Mouse (Mus musculus) kidney, postnatal 25 days (tissue): ENCODE data around the gene Adamtsl1.

Experiments used
- DNase-seq, 2 experiments: peaks; one replicate each; pipeline ENCODE4 v3.0.0; 2021; ENCODE audit warnings: mixed read lengths in 2 of 2

The Adamtsl1 gene

DNA sequence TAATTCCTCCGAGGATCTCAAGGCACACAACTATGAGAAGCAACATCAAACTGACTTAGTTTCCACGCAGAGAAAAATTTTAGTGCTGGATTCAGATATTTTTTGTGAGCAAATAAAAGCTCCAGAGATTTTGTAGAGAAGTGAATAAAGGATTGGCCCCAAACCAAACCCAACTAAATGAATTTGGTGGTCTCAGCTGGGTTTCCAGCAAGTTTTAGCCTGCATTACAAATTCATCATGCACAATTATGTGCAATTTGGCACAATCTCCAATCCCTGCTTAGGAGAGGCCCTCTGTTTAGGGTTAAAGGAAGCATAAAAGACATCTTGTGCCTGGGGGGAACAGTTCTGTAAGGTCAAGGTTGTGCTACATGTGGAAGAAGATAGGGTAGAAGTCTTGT, 427.9 kb downstream of the Adamtsl1 start:
- DNase-seq, result no peak

DNA sequence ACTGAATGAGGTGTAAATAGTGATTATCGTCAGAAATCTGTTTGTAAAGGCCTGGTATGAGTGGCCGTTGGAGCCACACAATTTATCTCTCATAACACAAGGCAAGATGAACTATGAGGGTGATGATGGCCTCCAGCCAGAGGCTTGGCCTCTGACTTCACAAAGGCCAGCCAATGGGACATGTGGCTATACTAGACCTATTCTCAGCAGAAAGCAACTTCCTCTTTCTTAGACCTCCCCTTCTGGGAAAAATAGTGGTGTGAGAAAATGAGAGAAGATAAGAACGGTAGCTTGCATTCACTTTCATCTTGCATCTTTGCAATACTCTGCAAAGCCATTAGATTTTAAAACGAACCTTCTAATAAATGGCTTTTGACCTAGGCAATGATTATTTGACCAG, 439.6 kb downstream of the Adamtsl1 start:
- DNase-seq, result peak; percentile 42 to 46

DNA sequence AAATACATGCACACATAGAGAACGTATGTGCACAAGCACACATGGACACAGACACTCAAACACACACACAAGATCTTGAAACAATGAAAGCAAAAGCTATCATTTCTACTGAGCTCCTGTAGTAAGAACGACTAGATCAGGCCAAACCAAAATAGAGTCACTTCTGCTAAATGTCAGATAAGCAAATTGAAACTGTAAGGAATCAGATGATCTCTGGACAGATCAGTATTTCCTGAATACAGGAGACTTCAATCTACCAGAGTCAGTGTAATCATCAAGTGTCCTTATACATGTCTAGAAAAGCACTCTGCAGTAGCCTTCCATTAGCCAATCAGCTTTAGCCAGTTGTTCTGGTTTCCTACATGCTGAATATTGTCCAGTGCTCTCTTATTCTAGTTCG, 441.4 kb downstream of the Adamtsl1 start:
- no peak for DNase-seq

DNA sequence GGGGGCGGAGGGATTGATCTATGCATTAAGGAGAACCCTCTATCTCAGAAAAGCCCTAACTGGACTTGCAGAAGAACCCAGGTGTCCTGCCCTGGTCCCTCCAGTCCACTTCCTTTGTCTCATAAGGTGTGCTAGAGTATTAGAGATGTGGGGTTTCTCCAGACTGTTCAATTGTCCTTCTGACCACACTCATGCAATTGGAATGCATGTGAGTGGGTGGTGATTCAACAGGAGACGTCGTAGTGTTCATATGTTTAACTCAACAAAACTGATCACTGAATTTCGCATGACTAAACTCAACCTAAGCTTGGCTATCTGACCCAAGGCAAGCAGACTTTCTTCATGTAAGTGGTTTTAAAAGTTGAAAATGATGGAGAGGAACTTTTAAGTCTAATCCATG, 443.3 kb downstream of the Adamtsl1 start:
- DNase-seq, result no peak

DNA sequence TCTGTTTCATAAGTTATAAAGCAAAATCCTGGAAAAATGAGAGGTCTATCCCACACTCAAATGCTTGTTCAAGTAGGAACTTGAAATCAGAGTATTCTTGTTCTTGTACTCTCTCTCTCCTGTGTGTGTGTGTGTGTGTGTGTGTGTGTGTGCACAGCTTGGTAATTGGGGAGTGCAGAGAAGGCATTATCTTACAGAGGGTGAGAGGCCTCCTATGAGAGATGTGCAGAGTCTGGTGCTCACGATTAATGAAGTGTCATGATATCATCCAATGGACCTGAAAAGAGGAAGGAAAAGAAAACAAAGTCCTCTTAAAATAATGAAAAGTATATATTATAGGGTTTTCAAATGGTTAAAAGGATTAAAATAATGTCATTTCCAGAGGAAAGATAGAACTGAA, 443.9 kb downstream of the Adamtsl1 start:
- no peak for DNase-seq

DNA sequence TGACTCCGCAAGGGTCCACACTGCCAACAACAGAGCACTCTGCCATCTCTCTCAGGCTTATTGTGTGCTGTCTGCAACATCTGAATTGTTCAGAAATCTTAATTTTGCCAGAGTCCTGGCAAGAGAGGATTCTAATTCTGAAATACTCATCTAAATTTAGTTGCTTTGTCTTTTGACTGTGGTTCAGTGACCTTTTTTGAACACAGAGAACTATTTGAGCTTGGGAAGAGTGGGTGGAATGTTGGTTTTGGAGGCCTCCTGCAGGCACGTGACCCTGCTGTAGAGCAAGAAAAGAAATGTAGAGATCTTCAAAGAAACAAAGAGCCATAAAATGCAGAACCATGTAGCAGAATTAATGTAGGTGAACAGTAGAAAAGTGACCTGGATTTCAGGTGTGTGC, 445.0 kb downstream of the Adamtsl1 start:
- DNase-seq, result no peak

DNA sequence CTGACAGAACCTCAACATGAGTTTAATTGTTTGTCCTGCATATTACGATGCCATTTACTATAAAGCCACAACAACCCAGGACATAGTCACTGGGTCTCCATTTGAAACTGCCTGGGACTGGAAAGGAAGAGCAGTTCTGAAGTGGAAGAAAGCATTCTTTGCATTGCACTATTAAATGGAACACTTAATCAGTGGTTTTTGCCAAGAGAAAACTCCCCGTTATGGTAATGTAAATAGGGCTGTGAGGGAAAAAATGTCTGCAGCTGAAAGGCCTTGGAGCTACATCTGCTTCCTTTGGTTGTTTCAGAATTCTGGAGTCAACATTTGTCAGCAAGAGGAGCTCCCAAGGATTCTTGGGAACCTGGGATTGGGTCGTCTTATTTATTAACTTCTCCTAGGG, 462.2 kb downstream of the Adamtsl1 start:
- no peak for DNase-seq

DNA sequence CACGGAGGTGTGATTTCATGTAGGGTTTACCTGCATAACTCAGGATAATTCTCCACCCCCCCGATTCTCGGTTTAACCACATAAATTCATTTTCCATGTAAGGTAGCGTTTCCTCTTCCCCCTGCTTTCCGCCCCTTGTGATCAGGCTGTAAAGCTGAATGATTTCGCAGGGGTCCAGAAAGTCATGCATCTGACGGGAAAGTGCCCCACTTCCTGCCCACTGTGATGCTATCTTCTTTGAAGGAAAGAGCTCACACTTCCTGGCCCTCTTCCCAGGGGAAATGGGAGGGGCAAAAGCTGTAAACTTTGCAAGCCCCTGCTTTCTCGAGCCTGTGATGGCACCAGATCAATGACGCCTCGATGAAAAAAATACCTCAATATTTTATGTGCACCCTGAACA, 465.2 kb downstream of the Adamtsl1 start:
- DNase-seq, result peak; percentile 21 to 34

DNA sequence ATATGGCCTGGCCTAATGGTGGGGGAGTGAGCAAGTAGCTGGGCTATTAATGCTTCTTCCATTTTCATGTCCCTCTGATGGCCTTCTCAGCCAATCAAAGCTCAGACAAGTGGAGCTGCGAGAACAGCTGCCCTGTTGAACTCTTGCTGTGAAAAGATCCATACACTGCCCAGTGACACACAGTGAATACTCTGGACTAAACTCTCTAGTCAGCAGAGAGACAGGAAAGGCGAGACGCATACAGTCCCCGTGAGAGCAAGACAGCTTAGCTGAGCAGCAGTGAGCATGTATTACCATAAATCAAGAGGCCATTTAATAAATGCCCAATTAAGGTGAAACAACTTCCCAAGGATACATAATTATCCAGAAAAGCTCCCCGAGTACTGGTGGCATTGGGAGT, 492.6 kb downstream of the Adamtsl1 start:
- no peak for DNase-seq

DNA sequence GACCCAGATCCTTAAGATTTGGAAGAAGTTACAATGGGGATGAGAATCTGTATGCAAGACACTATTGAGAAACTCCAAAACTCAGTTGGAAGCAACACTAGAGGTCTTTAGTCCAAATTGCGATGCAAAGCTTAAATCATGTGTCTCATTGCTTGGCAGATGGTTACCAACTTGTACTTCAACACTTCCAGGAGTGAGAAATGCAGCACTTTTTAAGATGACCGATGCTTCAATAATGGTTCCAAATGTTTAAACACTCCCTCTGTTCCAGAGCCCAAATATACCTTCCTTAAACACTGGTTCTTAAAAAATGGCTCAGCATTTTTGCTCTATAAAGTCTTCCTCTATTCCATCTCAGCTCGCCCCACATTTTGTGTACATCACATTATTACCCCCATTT, 499.7 kb downstream of the Adamtsl1 start:
- no peak for DNase-seq

DNA sequence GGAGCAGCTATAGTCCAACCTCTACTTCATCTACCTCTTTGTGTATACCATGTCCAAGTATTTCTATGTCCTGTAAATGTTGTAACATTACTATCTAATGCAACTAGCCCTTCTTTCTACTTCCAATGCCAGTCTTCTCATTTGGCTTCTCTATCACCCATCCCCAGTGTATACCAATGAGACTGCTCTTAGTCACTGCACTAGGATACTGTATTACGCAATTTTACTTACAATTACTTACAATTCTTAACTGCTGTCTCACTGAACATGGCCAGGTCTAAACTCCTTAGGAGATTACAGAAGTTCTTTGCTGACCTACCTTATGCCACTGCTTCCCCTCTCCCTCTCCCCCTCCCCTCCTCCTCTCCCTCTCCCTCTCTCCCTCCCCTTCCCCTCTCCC, 505.0 kb downstream of the Adamtsl1 start:
- no peak for DNase-seq

DNA sequence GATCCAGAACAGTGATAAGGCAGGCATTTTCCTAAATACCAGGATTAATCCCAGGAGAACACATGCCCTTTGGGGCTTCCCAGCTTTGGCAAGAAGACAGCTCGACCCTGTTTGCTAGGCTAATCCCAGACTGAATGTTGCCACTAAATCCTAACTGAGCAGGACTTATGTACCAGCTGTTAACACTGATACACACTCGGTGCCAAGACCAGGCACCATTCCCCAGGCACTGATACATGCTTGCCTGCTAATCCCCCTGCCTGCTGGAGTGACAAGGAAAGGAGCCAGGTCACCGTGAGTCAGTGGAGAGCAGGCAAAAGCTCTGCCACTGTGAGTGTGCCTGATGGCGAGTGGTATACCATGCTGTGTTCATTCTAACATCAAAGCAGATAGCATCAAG, 505.6 kb downstream of the Adamtsl1 start:
- peak in 1 of 2 experiments; percentile 27 for DNase-seq

DNA sequence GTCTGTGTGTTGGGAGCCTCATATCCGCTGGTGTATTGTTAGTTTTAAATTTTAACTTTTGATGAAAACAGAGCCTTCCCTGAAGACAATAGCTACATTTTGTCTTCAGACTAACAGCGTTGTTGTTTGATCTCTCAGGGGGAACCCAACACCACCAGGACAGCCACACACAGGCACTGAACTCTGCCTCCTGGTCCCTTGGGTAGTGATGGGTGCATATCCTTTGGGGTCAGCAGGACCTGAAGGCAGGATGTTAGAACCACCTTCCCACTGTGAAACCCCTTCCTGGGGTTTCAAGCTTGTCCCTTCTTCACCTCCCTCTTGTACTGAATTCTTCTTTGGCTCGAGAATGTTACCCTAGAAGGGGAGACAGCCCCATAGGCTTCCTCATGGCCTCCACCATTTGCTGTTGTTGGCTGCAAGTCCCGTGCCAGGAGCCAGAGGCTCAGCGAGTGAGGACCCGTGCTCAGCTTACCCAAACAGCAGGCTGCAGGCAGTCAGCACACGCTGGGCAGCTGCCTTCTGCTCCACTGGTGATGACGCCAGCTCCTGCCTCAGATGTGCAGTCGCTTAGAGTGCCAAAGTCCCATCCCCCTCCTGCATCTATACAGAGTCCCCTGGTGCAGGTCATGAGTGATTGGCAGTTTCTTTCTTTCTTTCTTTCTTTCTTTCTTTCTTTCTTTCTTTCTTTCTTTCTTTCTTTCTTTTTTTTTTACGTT, 506.6 kb downstream of the Adamtsl1 start:
- DNase-seq, result peak in 1 of 2 experiments; percentile 24

DNA sequence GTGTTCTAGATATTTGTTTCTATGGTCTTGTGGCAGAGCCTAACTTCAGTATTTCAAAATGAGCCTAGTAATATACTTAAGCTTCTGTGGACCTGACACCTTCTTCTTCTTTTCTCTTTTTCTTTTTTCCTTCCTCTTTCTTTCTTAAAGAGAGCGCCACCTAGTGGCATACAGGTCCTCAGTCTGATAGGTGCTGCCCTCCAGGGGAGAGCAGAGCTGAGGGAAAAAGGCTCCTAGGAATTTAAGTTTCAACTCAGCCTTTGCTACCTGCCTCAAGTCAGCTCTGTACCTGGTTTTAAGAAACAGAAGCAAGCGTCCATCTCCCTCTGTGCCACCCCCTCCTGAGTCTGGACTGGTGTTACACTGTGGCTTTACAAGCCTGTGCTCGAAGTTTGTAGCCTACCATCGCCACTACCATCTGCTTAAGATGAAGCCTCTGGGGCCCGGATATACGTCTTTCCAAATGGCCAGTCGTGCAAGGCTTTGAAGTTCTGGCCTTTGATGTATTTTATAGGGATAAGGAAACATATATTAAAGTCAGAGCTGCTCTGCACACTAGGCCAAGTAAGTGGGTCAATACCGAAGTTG, 510.7 kb downstream of the Adamtsl1 start:
- DNase-seq, result peak; percentile 40 to 62

DNA sequence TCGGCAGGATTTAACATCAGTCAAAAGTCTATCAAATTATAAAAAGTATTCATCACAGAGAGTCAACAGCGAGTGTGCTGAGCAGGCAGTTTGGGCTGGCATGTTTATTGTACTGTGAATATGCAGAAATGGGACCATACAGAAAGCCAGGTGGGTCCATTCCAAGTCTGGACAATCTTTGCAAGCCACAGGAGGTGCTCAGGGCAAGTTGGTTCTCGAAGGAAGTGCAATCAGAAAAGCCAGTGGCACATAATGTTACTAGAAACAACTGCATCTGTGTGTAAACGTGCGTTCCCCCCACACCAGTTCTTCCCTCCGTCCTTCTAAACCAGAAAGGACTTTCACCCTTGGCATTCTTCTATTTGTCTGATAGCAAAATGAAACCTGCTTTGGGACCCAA, 515.5 kb downstream of the Adamtsl1 start:
- no peak for DNase-seq

DNA sequence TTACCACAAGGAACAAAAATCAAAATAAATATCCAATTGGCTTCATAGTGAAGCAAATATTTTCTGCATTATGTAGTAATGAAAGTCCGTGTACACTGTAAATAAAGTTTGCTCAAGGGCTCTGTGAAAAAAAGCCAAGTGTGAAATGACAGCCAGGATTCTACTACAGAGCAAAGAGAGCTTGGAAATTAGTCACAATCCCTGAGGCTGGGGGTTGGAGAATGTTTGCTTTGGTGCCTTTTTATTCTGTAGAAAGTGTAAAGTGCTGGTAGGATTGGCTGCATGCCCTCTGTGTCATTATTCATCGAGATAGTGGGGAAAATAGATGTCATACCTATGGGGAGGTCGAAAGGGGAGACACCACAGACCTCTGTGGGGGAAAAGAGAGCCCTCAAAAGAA, 516.2 kb downstream of the Adamtsl1 start:
- DNase-seq, result no peak

DNA sequence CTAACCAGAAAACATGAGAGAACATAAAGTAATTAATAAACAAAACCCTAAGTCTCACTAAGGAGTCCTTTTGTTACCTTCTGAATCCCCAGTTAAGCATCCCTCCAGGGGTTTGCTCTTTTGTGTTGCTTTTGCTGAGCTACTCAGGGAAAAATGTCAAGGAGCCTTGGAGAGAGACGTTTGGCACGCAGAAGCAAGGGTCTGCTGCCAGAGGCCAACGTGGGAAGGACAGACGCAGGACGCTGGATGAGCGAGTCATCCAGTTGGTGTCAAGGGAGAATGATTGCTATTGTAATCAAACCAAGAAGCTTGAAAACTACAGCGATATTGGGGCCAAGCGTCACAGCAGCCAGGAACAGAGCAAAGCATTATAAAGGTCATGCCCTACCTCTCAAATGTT, 517.1 kb downstream of the Adamtsl1 start:
- DNase-seq, result peak in 1 of 2 experiments; percentile 38

DNA sequence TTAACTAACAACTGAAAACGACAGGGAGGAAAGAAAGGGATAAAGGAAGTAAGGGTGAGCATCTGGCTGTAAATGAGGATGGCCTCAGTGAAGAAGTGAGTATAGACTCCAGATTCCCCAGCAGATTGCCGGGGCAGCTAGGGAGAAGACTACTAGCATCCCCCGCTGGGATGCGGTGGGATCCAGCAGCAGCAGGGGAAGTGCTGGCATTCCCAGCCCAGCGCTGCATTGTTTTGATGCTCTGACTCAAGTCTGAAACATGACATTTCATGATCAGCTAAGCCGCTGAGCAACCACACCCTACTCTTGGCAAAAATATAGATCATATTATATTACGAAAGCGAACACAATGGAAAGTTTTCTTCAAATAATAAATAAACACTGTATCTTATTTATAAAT, 526.9 kb downstream of the Adamtsl1 start:
- DNase-seq, result peak in 1 of 2 experiments; percentile 19

DNA sequence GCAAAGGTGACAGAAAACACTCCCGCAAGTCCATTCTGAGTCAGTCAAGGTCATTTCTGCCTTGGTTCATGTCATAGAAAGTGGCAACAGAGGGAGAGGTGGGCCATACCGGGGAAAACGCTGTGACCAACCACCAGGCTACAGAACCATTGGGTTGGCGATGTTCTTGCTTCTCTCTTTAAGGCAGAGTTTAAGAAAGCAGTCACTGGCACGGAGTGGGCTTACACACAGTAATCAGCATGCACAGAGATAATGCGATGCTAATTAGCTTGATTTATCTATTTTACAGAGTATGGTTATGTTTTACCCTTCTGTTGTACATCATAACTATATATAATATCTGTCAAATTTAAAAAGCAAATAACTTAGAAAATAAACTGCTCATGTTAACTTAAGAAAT, 531.5 kb downstream of the Adamtsl1 start:
- DNase-seq, result no peak

DNA sequence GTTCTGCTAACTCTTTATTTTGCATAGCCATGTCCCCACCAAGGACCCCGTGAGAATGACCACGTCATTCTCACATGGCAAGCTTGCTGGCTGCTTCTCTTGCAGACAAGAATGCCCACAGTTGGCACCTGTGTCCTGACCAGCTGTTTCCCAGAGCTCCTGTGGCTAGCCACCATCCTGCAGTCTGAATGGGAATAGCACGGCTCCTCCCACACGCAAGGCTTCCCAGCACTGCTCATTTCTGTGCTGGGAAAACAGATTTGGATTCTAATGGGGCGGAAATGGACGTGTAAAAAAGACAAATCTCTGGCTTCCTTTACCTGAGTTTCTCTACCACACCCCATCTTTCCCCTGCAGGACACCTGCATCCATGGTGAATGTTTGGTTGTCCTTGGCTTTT, 531.9 kb downstream of the Adamtsl1 start:
- no peak for DNase-seq

DNA sequence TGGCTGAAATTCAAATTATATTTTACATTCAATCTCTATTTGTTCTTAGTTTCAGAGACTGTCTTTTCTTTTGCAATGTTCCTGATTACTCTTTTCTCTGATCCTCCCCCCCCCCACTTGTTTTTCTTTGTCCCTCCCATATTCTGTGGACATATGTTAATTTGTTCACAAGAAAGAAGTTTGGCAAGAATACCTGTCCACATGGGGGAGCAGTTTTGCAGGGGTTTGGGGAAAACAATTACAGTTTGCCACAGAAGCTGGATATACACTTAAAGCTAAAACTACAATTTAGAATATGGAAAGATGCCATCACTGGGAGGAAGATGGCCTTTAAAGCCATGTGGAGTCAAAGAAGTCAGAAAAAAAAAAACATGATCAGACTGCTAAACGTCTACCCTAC, 532.9 kb downstream of the Adamtsl1 start:
- peak in 1 of 2 experiments; percentile 18 for DNase-seq

DNA sequence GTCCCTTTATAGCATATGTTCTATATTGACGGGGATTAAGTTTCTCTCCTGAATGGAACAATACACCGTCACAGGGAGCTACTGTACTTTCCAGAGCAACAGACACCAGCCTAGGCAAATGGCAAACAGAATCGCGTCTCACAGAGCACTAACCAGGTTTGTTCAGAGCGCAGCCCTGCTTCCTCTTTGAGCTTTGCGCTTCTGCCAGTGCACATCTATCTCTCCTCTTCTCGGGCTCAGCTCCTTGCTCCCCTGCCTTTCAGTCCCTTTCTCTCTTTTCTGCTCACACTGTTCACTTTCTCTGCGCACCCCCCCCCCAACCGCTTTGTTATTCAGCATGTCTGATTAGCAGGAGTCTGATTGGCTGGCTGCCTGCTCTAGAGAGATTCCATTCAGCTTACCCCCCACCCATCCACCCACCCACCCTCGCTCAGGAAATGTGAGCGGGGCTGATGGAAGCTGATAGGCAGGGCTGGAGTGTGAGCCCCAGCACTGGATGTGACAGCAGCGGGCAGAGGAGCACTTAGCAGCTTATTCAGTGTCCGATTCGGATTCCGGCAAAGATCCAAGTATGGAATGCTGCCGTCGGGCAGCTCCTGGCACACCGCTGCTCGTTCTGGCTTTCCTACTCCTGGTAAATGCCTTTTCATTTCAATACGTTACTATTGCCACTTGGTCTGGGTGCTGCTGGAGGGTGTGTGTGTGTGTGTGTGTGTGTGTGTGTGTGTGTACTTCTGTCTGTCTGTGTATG, 539.7 kb downstream of the Adamtsl1 start:
- DNase-seq, result peak; percentile 64 to 65

DNA sequence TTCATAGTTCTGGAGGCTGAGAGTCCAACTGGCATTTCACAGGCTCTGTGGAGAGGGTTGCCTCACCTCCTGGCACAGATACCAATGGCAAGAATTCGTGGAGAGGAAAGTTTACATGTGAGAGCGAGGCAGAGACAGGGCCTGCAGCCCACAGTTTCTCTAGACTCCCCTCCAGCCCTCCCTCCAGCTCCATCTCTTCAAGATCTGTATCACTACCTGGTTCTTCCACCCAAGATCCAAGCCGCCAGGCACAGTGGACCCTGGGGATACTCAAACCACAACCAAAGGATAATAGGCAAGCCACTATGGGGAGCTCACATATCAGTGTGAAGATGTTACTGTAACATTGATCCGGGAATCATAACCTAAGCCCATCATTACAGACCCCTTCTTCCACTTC, 546.6 kb downstream of the Adamtsl1 start:
- no peak for DNase-seq

DNA sequence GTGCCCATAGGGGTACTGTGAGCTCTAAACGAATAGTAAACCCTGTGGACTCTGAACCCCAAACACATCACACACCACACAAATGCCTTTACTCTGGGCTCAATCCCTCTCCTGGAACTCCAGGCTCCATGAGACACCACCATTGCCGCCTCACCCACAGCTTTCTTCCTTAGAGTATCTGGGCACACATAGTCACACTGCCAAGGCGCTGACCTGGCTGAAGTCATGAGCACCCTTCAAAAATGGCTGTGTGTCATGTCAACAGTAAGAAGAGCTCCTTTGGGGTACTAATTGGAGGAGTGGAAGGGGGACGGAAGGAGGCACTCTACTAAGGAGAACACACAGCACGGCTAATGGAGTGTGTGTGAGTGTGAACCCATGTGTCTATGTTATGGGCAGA, 554.4 kb downstream of the Adamtsl1 start:
- no peak for DNase-seq
